Mouse (Mus musculus): ENCODE measurements around the gene Olfr625-ps1.

DNA sequence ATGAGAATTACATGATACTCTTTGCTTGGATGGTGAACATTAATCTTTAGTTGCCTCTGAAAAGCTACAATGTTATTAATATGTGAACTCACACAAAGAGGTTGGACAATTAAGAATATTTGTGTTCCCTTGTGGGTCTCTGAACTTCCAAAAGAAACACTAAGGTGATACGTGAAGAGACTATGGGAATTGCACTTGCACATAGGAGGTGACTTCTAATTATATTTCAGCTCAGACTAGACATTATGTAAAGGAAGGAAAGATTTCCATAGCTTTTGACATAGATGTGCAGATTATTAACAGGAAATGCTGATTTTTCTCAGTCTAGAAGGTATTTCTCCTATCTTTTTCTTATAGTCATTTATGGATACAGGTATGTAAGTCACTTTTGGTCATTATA, 47.6 kb downstream of the Olfr625-ps1 start, which contains the start of gene Olfr628:
- no peak for TF ChIP-seq HCFC1 (IDR thresholded peaks at IDR 0.05; ENCODE audit: low read depth, low read length)
- no peak for TF ChIP-seq MYC (IDR thresholded peaks at IDR 0.05; ENCODE audit: low read depth, low read length)
- no peak for TF ChIP-seq MAFK (IDR thresholded peaks at IDR 0.05; ENCODE audit: borderline replicate concordance, low read depth, low read length)
- no peak for TF ChIP-seq ELF1 (IDR thresholded peaks at IDR 0.05; ENCODE audit: low read depth, low read length)
- no peak for TF ChIP-seq CTCF (IDR thresholded peaks at IDR 0.05 in 2 of 3, conservative IDR thresholded peaks at IDR 0.05 in 1 of 3; ENCODE audit: control insufficient read depth in 1 of 3, insufficient read depth in 1 of 3, low read depth in 2 of 3, low read length in 3 of 3, poor library complexity in 1 of 3, severe bottlenecking in 1 of 3)
- no peak for TF ChIP-seq POLR2A (IDR thresholded peaks at IDR 0.05; ENCODE audit: control insufficient read depth in 1 of 2, insufficient read depth in 1 of 2, low read depth in 1 of 2, low read length in 2 of 2, poor library complexity in 1 of 2)
- no peak for TF ChIP-seq UBTF (IDR thresholded peaks at IDR 0.05; ENCODE audit: borderline replicate concordance, insufficient read depth, low read depth, low read length)
- TF ChIP-seq NRF1 (IDR thresholded peaks at IDR 0.05; ENCODE audit: insufficient read depth, low read depth, low read length, poor library complexity, severe bottlenecking) = no peak
- no peak for TF ChIP-seq ZC3H11A (IDR thresholded peaks at IDR 0.05; ENCODE audit: low read depth, low read length)
- no peak for TF ChIP-seq ZNF384 (IDR thresholded peaks at IDR 0.05; ENCODE audit: low read depth, low read length)
- TF ChIP-seq RAD21 (IDR thresholded peaks at IDR 0.05; ENCODE audit: low read depth, low read length) = no peak
- TF ChIP-seq MAZ (IDR thresholded peaks at IDR 0.05; ENCODE audit: low read depth, low read length) = no peak
- TF ChIP-seq MAX (IDR thresholded peaks at IDR 0.05; ENCODE audit: low read length) = no peak
- TF ChIP-seq SMC3 (IDR thresholded peaks at IDR 0.05; ENCODE audit: low read depth, low read length) = no peak
